Mouse (Mus musculus): ENCODE results near the gene Mrpl45.

- TF ChIP-seq CTCF (conservative IDR thresholded peaks at IDR 0.05; ENCODE audit: insufficient read depth, insufficient read length, low read depth, low read length) (no peak), POLR2A (IDR thresholded peaks at IDR 0.05; ENCODE audit: low read depth, low read length) (peak; percentile 62)
Measured at GRCm38 (mm10) chr11:97280216-97280861, 35.2 kb upstream of the Mrpl45 start, which contains the start of gene Npepps.

Measured in kidney, adult 2 months (tissue).